Mouse (Mus musculus) heart, postnatal 36 days (tissue): Measurements from ENCODE around the gene Cox14. TPM values are rescaled to one million over a fixed set of nuclear protein-coding genes. Genes with fewer than 3 reads are reported as not detected.
A peak's percentile ranks its signal among the peaks of the same experiment; 100 is the strongest.

Source experiments
- DNase-seq, 2 experiments: peaks; one replicate each; pipeline ENCODE4 v3.0.0; 2021 to 2022
- intact Hi-C: fragments of 180-260 bp; cut with DNase I; formaldehyde crosslinking; loops from one replicate; pipeline ENCODE4 v1.15.1; 2025
- total RNA-seq, 2 experiments: library from RNA; stranded (reverse); gene quantifications; 2 replicates each; pipeline ENCODE4 v1.2.3; 2021

The Cox14 gene
- total RNA-seq, 2 experiments from 2014 or later = 218 to 222 TPM

GRCm38 (mm10) chr15:99705440-99706048 lies 19.9 kb upstream of the Cox14 start, which contains the start of gene Gm17349:
Gm17349 (minus strand) TSS chr15:99705490.
- intact Hi-C loops = no loop called here
- DNase-seq = peak; percentile 70 to 72

- DNase-seq = no peak
- intact Hi-C loops = no loop called here
Measured at GRCm38 (mm10) chr15:99708176-99708575, 17.2 kb upstream of the Cox14 start.

DNA sequence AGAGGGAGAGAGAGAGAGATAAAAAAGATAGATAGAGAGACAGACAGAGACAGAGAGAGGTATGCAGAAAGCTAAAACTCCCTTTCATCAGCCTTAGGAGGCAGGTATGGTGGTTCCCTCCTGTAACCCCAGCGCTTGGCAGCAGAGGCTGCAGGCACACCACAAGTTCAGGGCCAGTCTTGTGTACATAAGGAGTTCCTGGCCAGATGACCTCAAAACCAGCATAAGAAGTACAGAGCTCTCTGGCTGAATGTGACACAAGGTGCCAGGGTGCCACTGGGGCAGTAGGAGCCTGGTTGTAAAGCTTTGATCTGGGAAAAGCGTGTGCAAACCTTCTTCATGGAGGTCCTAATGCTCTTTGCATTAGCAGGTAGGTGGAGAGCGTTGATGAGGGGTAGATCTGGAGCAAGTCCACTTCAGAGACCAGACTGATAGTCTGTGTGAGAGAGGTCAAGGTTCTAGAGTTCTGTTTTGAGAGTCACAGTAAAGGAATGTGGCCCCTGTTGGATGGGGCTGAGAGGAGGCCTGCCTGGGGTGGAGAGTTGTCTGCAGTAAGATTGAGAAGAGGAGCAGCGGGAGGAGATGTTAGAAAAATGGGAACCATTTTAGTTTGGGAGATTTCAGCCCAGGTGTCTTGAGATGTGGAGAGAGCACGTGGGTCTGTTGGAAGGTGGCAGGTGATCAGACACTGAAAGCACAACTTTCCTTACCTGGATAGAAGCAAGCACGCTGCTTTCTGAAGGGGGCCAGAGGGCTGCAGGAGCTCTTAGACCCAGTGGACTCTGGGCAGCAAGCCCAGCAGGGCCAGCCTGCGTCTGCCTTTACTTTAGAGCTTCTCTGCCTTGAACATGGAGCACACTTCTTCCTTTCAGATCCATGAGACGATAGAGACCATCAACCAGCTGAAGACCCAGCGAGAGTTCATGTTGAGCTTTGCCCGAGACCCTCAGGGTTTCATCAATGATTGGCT lies 14.9 kb upstream of the Cox14 start:
- DNase-seq = no peak
- intact Hi-C loops = no loop called here

GRCm38 (mm10) chr15:99711491-99711890 lies 13.9 kb upstream of the Cox14 start:
- no peak for DNase-seq
- intact Hi-C loops = no loop called here

GRCm38 (mm10) chr15:99712666-99713559 lies 12.5 kb upstream of the Cox14 start:
- intact Hi-C loops = no loop called here
- no peak for DNase-seq

DNA sequence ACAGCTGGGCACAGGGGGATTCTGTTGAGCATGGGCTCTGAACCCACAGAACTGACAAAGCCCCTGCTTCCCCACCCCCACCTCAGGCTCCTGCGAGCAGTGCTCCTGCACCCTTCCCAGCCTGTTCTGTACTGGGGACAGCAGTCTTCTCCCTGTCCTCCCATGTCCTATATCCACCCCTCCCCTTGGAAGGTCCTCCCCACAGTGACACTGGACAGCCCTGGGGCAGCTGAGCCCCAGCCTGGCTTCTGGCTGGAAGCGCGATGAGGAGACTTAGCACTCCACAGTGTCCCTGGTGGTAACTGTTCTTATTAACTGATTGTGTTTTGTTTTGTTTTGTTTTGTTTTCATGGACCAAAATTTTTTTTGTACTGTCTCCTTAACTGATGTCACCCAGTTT lies 11.8 kb upstream of the Cox14 start:
- DNase-seq = no peak
- intact Hi-C loops = no loop called here

GRCm38 (mm10) chr15:99714206-99714605 lies 11.2 kb upstream of the Cox14 start:
- DNase-seq = no peak
- intact Hi-C loops = loop anchor here (2.0 kb wide), 1 partner anchor 189 kb away; no protein-coding TSS in a partner anchor

DNA sequence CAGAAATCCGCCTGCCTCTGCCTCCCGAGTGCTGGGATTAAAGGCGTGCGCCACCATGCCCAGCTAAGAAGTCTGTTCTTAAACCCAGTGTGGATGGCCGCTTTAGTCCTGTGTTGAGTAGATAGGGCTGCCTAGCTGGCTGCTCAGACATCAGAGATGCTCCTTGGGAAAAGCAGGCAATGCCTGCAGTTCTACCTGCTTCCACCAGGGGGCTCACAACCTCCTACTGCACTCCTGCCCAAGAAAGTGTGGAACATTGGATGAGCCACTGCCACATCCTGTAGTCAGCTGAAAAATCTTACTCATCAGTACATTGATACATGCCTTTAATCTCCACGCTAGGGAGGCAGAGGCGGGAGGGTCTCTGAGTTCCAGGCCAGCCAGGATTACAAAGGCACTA lies 10.6 kb upstream of the Cox14 start:
- DNase-seq = peak; percentile 74 to 83
- intact Hi-C loops = loop anchor here (1.0 to 5.0 kb wide), 3 partner anchors 63 to 512 kb away; partner anchors contain the start of gene Atf1

DNA sequence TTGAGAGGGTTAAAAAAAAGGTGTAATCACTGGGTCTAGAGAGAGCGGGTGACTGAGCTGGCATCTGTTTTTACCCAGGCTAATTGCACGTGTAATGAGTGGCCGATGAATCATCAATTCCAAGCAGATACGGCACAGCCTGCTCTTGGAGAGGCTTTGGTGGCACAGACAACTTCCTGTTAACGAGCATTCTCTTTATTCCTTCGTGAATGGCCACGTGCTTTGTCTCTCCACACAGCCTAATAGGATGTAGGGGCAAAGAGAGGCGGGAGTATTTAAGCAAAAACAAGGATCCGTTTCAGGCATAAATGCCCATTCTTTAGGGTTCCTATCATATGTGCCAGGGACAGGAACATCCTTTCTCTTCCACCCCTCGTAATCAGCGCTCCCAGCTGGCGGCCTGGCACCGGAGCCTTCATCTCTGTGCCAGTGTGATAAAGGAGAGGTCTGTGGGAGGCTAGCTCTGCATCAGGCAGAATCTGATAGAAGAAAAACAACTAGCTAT lies 10.0 kb upstream of the Cox14 start:
- intact Hi-C loops = loop anchor here (1.0 to 5.0 kb wide), 3 partner anchors 63 to 512 kb away; partner anchors contain the start of gene Atf1
- no peak for DNase-seq

- no peak for DNase-seq
- intact Hi-C loops = loop anchor here (1.0 to 5.0 kb wide), 3 partner anchors 62 to 511 kb away; partner anchors contain the start of gene Atf1
Measured at GRCm38 (mm10) chr15:99715982-99716746, 9.3 kb upstream of the Cox14 start.

DNA sequence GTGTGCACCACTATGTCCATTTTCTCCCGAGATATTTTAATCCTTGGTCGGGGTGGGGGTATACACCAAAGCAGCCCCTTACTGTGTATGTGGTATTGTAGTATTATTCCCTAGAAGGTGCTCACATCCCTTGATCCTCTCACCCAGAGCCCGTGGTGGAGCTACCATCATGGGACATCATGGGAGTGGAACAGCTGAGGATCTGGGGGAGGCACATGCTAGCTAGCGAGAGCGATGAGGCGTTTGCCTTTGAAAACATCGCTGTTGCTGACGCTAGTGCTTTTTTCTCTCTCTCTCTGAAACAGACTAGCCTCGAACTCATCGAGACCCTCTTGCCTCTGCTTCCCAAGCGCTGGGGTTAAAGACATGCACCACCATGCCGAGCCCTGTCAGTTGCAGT lies 8.6 kb upstream of the Cox14 start:
- no peak for DNase-seq
- intact Hi-C loops = loop anchor here (5.0 kb wide), 1 partner anchor 510 kb away; the partner anchor contains the start of gene Atf1

DNA sequence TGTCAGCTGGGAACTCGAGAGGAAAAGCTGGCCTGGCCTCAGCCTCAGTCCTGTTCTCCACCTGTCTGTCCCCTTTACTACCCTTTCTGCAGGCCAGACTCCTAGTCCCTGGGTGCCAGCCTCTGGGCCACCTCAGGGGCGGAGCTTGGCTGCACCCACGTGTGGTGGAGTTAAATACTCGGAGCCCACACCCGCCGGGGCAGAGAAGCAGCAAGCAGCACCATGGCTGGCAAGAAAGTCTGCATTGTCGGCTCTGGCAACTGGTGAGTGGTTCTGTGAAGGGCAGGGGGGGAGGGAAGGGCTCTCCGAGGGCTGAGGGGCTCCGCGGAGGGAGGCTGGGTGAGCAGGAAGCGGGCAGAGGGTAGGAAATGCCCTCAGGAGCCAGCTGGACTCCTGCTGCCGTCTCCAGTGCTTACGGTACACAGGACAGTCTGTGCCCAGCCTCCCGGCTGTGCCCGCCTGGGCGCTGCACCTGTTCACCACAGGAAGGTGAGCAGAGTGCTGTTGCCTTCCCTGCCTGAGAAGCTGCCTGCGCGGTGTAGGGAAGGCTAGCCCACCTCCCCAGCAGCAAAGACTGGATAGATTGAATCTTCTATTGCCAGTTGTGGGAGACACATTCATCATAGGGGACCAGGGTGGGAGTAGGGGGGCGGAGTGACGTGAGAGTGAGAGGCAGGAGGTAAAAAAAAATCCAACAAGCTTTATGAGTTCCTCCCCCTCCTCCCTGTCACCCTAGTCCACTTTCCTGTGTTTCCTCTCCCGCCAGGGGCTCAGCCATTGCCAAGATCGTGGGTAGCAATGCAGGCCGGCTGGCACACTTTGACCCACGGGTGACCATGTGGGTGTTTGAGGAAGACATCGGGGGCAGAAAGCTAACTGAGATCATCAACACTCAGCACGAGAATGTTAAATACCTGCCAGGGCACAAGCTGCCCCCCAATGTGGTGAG lies 7.8 kb upstream of the Cox14 start, which contains the start of gene Gpd1:
TSS of gene Gpd1 (plus strand) at position 130 of the 949 bp plus-strand sequence.
- intact Hi-C loops = loop anchor here (5.0 kb wide), 1 partner anchor 510 kb away; the partner anchor contains the start of gene Atf1
- peak; percentile 46 to 53 for DNase-seq

- DNase-seq = no peak
- intact Hi-C loops = loop anchor here (5.0 kb wide), 1 partner anchor 509 kb away; the partner anchor contains the start of gene Atf1
Measured at GRCm38 (mm10) chr15:99718461-99719021, 6.9 kb upstream of the Cox14 start.

- DNase-seq = no peak
- intact Hi-C loops = loop anchor here (5.0 kb wide), 1 partner anchor 507 kb away; the partner anchor contains the start of gene Atf1
Measured at GRCm38 (mm10) chr15:99719865-99720264, 5.6 kb upstream of the Cox14 start.

- DNase-seq = no peak
- intact Hi-C loops = no loop called here
Measured at GRCm38 (mm10) chr15:99721921-99722743, 3.3 kb upstream of the Cox14 start.

DNA sequence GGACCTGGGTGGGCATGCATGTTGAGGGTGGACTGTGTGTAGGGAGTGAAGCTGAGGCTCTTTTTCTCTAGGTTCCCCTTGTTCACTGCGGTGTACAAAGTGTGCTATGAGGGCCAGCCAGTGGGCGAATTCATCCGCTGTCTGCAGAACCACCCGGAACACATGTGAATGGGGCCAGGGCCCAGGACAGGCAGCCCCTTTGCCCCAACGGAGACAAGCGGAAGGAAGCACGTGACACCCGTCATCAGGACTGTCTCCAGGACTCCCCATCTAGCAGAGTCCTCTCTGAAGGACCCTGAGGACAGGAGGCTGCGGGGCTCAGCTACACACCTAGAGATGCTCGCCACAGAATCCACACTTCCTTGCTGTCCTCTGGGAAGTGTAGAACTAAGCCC lies 2.3 kb upstream of the Cox14 start:
- DNase-seq = no peak
- intact Hi-C loops = no loop called here
